Mouse (Mus musculus): ENCODE measurements around the gene Gak.

Gene Gak

GRCm38 (mm10) chr5:108629634-108630483 lies at the start of gene Gak, which contains the start of gene Tmem175:
Gak (minus strand) TSS chr5:108629755.
Tmem175 (plus strand) TSS chr5:108629770.
- peak; percentile 95 to 96 for DNase-seq (ENCODE audit: low spot score in 2 of 2)

DNA sequence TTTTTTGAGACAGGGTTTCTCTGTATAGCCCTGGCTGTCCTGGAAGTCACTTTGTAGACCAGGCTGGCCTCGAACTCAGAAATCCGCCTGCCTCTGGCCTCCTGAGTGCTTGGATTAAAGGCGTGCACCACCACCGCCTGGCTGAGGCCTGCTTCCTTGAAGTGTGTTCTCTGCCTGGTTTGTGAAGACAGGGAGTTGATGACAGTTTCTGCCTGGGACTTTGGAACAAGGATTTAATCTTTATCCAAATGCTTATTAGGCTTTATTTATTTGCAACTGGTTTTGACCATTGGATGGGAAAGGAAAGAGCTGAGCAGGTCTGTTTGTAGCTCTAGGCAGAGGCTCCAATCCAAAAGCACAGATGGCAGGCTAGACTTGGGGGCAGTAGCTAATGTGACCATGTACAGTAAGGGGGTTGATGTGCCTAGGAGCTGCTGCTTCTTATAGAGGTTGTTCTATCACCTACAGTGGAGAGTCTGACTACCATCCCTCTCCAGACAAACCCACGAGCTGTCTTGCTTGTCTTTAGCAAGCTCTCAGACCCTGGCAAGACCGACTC lies 48.8 kb upstream of the Gak start:
- no peak for DNase-seq (ENCODE audit: low spot score in 2 of 2)

DNA sequence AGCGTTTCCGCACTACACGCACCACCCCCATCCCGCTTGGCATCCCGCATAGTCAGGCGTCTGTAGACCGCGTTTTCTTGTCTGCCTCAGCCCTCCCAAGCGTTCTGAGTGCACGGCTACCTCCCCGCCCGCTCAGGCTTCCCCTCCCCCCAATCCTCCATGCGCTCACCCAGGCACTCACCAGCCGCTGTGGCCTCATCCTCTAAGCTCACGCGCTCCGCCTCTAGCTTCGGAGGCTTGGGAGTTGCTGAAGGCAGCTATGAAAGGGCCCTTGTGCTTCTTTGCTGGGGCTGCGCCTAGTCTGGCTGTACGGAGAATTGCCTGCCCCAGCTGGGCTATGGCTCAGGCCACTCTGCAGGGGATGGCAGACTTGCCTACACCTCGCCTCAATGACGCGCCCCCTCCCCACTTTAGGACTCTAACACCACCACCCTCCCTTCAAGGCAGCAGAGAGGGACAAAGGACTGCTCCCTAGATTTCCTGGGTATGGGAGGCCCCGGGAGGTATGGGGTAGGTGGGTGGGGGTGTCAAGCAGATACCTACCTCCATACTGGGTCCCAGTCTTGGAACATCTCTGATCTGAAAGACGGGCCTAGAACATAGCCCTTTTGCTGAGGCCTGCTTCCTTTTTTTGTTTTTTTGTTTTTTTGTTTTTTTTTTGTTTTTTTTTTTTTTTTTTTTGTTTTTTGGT lies 48.2 kb upstream of the Gak start:
- peak; percentile 91 to 93 for DNase-seq (ENCODE audit: low spot score in 2 of 2)

- no peak for DNase-seq (ENCODE audit: low spot score in 2 of 2)
Measured at GRCm38 (mm10) chr5:108676772-108677498, 47.4 kb upstream of the Gak start.

- no peak for DNase-seq (ENCODE audit: low spot score in 2 of 2)
Measured at GRCm38 (mm10) chr5:108675251-108675816, 45.8 kb upstream of the Gak start, which contains the start of gene Slc26a1. Slc26a1 (minus strand) TSS chr5:108675569.

DNA sequence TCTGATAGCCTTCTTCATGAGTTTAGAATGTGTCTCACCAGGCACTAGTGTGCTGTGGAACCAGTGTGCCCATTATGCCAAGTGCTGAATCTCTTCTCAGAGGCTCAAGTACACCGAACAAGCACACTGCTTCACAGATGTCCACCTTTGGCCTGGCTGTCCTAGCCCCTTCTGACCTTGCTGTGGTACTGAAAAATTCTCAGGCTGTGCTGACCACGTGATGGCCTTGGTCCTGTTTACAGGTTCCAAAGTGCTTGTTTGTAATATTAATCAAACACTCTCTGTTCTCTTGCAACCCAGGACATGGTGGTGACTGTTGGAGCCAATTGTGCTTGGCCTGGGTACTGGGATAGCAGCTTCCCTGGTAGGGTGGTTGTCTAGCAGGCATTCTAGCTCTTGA lies 45.1 kb upstream of the Gak start:
- DNase-seq (ENCODE audit: low spot score in 2 of 2): no peak

DNA sequence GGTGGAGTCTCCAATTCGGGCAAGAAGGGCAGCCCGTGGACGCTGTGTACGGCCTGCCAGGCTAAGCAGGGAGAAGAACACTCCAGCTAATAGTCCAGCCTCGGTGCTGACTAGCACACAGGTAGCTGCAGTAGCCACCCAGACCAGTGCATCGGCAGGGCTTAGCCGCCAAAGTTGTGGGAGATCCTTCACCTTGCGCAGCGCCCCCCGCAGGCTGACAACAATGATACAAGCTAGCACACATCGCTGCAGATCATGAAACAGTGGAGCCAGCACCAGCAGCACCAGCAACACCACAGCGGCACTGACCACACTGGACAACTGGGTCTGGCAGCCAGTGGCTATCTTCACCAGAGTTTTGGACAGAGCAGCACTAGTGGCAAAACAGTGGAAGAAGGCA lies 42.2 kb upstream of the Gak start:
- DNase-seq (ENCODE audit: low spot score in 2 of 2): no peak

- peak in 1 of 2 experiments; percentile 64 for DNase-seq (ENCODE audit: low spot score in 2 of 2)
Measured at GRCm38 (mm10) chr5:108670785-108671184, 41.2 kb upstream of the Gak start.

GRCm38 (mm10) chr5:108669986-108670385 lies 40.4 kb upstream of the Gak start:
- no peak for DNase-seq (ENCODE audit: low spot score in 2 of 2)

- peak; percentile 93 for DNase-seq (ENCODE audit: low spot score in 2 of 2)
Measured at GRCm38 (mm10) chr5:108668977-108669936, 39.7 kb upstream of the Gak start, which contains the start of gene Dgkq. Dgkq (minus strand) TSS chr5:108669672.

DNA sequence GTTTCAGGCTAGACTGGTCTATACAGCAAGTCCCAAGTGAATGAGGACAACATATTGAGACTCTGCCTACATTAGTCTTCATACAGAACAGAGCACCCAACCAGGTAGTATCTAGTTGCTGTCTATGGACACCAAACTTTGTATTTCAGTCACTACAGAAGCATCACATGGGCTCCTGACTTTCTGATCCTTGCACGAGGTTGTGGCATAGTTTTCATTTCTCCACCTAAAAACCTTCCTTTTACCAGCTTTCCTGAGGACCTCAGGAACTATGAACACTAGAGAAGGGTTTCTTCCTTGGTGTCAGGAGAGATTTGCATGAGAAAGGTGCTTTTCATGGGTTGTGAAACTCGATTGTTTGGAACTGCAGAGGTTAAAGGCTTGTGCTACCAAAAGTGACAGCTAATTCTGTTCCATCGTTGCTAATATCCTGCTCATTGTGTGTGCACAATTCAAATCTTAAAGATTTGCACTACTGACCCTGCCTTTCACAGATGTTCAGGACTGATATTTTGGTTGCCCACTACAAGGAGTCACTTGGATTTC lies 38.9 kb upstream of the Gak start:
- DNase-seq (ENCODE audit: low spot score in 2 of 2): no peak

- DNase-seq (ENCODE audit: low spot score in 2 of 2): no peak
Measured at GRCm38 (mm10) chr5:108667370-108667769, 37.8 kb upstream of the Gak start.

- no peak for DNase-seq (ENCODE audit: low spot score in 2 of 2)
Measured at GRCm38 (mm10) chr5:108665066-108665465, 35.5 kb upstream of the Gak start.

DNA sequence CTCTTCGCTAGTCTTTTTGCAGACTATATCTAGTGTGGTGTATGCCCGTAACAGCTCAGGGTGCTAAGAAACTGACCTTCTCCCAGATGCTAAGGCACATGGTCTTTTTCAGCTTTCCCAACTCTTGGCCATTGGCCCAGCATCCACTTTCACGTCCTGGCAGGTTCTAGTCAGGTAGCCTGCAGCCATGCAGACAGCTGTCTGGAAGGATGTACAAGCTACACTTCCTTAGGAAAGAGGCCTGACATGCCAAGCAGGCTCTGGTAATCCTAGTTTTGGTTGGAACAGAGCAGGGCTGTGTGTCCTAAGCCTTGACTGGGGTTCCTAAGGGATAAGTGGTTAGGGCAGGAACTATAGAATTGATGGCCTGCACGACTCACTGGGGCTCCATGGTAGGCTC lies 33.2 kb upstream of the Gak start:
- no peak for DNase-seq (ENCODE audit: low spot score in 2 of 2)

GRCm38 (mm10) chr5:108660632-108661268 lies 31.2 kb upstream of the Gak start:
- peak; percentile 94 to 95 for DNase-seq (ENCODE audit: low spot score in 2 of 2)

DNA sequence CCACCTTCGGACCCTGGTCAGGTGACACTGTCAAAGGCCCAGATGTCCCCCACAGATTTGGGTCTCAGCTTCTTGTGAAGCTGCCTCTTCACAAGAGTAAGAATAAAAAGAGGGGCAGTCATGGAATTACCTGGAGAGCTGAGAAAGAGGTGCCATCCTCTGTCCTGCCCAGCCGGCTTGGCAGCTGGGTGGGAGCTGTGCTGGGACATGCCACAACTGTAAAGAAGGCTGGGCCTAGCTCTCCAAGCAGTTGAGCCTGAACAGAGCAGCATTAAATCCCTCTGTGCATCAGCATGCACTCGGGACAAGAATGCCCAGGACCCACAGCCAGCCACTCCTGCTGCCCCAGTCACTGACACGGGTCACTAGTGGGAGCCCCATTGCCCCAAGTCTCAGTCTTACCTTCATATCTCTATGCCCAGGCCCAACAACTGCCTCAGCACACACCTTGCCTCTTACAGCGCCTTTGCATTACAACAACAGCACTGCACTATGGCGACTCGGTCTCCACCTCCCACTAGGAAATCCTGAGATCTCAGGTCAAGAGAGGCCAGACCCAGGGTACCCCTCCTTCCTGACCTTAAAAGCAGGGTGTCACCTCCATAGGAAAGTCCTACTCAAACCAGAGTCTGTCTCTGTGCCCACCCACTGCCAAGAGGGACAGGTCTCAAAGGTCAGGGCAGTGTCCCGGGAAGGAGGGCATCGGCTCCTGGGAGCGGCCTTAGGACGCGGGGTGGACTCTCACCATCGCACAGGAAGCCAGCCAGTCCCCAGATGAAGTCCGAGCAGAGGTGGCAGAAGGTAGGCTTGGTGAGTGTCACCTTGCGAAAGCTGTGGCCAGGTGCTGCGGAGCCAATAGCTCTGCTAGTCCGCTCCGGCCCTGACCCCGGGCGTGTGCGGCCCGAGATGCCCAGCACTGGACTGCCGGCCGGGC lies 30.4 kb upstream of the Gak start, which contains the start of gene Idua:
Gene Idua, plus strand, starts transcription at position 634 of the 934 bp plus-strand sequence.
- DNase-seq (ENCODE audit: low spot score in 2 of 2): no peak

- DNase-seq (ENCODE audit: low spot score in 2 of 2): no peak
Measured at GRCm38 (mm10) chr5:108658611-108659010, 29.1 kb upstream of the Gak start.

- DNase-seq (ENCODE audit: low spot score in 2 of 2): no peak
Measured at GRCm38 (mm10) chr5:108657406-108657805, 27.9 kb upstream of the Gak start.
